Mouse (Mus musculus) kidney, postnatal 25 days (tissue): ENCODE measurements around the gene Extl1.
"Not testable (repeated sequence)": the region's sequence is repeated elsewhere in the genome, so short reads cannot be mapped to it uniquely, and the experiment has no call there.

ENCODE experiments used
- DNase-seq, 2 experiments: peaks; one replicate each; pipeline ENCODE4 v3.0.0; 2021; ENCODE audit warnings: mixed read lengths in 2 of 2

The Extl1 gene

DNA sequence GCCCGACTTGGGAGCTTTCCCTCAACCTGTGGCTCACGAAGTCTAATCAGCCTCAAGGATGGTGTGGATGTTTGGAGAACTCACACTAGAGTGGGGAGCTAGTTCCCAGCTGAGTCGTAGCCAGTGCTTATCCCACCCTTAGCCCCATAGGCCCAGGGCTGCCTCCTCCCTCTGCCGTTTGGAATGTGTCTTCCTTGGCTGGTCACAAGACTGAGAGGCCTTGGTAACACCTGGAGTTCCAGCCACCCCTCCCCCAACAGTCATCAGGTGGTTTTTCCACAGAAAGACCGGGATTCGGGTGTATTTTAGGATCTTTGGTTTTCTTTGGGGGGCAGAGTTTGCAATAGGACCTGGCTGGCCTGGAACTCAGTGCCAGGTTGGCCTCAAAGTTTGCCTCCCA is 33.0 kb downstream of the Extl1 start:
- DNase-seq: peak; percentile 42 to 63

DNA sequence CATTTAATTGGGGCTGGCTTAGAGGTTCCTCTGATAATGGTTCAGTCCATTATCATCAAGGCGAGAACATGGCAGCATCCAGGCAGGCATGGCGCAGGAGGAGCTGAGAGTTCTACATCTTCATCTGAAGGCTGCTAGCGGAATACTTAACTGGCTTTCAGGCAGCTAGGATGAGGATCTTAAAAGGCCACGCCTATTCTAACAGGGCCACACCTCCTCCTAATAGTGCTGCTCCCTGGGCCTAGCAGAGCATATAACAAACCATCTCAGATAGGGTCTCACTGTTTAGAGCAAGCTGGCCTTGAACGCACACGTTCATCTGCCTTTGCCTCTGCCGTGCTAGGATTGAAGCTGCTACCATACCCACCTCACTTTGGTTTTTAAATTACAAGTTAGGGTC is 33.8 kb downstream of the Extl1 start:
- DNase-seq: no peak

DNA sequence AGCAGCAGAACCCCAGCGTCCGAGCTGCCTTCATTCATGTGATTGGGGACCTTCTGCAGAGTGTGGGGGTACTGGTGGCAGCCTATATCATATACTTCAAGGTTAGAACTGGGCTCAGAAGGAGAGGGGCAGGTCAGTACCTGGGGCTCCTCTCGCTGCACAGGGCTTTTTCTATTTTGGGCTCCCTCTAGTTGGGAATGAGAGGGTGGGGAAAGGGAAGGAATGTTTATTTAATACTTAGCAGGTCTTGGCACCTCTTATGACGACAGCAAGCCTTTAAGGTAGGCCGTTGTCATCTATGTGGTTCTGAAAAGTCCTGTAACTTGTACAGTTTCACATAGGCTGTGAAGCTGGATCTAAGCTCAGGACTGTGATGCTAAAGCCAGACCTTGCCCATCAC is 35.1 kb downstream of the Extl1 start:
- no peak for DNase-seq

DNA sequence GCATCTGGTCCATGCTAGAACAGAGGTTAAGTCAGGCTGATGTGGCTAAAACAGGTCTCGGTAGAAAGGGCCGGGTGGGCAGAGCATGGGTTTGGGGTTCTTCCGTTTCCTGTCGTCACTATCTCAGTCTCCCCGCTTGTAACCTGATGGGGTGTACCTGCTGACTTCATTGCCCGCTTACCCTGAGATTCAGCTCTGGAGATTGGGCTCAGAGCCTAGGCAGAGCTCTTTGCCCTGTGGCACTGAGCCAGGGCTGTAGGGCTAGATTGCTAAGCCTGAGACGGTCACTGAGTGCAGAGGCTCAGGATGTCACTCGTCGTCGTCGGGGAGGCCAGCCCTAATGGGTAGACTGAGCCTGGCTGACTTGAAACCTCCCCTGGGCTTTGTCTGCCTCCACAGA is 35.6 kb downstream of the Extl1 start:
- peak; percentile 86 to 92 for DNase-seq

- DNase-seq: peak in 1 of 2 experiments; percentile 61
Observed at GRCm38 (mm10) chr4:134345802-134346201, 37.8 kb downstream of the Extl1 start.

- no peak for DNase-seq
Observed at GRCm38 (mm10) chr4:134344620-134345019, 39.0 kb downstream of the Extl1 start.

DNA sequence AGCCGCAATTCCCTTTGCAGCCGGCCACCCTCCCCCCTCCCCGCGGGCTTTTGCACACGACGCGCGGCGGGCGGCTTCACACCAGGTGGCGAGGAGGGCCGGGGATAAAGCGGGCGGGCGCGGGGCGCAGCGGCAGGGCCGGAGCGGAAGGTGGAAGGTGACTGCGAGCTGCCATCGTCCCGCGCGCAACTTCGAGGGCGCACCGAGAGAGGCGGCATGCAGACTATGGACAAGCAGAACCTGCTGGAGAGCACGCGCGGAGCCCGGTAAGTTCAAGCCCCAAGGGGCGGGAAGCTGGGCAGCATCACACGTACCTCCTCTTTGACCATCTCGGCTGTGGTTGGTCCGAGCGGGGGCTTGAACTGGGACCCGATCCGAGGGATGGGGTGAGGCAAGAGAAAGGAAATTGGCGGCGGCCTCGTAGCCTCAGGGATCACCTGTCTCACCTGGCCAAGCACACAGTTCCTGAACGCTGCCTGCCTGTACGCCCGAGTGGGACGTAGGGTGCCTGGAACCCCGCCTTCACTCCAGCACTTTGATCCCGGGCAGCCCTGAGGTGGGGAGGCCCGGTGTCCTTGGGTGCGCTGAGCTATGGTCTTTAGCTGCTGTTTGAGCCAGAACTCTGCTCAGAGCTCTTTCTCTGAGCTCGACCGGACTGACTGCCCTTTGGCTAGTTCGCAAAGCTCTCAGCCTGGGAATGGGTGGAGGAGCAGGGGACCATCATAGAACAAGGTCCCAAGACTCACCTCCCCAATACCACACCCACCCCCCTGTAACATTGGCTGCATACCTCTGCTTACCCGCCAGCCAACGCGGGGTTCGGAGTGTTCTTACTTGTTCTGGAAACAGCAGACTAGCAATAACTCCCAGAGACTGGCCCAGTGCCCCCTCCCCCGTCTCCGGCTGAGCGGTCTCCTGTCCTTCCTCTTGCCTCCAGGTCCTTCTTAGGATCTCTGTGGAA is 40.3 kb downstream of the Extl1 start, which contains the start of gene Slc30a2:
TSS of gene Slc30a2 (plus strand) at position 111 of the 961 bp plus-strand sequence.
- DNase-seq: peak; percentile 65 to 90

- DNase-seq: no peak
Observed at GRCm38 (mm10) chr4:134342213-134342779, 41.4 kb downstream of the Extl1 start.

DNA sequence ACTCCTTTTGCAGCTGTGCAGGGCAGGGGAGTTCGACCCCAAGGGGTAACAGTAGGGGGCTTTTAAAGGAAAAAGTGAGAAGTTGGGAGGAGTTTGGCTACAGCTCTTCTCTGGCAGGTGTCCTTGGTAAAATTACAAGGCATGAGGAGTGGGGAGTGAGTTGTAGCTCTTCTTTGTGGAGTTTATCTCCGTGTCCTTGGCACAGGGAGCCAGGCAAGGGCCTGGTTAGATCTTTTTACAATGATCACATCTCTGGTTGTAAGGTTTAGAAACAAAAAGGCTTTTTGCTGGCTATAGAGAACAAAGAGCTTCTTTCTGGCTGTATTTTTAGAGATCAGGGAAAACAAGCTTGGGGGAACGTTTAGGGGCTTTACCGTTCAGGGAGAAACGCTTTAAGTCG is 42.4 kb downstream of the Extl1 start:
- DNase-seq: not testable (repeated sequence)

DNA sequence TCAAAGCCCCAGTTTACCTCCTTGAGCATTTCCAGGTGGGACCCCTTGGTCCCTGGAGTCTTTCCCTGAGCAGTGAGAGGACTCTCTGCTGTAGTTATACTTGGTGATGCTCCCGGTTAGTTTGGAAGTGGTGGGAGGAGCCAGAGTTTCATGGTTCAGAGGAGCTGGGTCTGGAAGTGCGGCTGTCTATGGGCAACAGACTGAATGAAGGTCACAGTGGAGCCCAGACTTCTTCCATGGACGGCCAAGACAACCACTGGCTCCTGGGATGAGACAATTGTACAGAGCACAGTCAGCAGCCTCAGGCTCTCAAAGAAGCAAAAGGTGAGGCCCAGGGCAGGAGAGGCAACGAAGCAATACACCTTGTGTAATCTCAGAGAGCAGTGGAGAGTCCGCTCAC is 53.4 kb downstream of the Extl1 start:
- DNase-seq: peak; percentile 71 to 88

GRCm38 (mm10) chr4:134328832-134329231 is 54.8 kb downstream of the Extl1 start:
- no peak for DNase-seq

DNA sequence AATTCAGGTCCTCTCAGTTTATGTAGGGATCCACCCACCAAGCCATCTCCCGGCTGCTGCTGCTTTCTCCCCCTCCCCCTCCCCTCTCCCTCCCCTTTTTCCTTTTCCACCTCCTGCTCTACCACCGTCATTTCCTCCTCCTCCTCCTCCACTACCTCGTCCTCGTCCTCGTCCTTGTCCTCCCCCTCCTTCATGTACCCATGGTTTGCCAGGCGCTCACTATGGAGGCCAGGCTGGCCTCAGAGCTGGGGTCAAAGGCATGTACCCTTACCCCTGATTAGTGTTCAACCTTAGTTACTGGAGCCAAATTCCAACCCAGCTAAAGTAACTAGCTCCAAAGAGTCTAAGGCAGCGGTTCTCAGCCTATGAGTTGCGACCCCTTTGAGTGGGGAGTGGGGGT is 55.5 kb downstream of the Extl1 start:
- DNase-seq: peak; percentile 33 to 84

- DNase-seq: peak; percentile 79 to 91
Observed at GRCm38 (mm10) chr4:134326859-134327530, 56.7 kb downstream of the Extl1 start.

DNA sequence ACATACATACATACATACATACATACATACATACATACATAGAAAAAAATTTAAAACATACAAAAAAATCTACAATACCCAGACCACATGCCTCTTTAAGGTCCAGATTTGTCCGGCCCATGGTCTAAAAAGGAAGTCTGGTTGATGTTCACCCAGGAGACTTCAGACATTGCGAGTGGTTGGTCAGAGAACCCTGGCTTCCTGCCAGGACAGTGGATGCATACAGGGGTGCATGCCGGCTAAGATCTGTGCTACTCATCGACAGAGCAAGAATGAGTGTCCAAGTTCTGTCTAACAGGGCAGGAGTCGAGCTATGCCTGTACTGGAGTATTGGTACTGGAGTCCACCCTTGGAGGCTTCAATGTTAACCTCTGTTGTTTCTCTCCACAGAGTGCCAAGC is 59.0 kb downstream of the Extl1 start:
- peak; percentile 91 to 94 for DNase-seq

DNA sequence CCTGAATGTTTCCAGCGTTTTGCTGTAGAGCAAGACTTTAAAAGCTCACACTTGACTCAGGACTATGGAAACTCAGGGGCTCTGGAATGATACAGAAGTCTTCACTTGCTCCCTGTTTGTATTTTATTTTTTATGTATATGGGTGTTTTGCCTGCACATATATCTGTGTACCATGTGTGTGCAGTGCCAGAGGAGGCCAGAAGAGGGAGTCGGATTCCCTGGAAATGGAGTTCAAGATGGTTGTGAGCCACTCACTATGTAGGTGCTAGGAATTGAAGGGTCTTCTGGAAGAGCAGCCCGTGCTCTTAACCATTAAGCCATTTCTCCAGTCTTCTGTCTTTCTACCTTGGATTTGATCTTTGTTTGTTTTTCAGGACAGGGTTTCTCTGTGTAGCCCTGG is 62.1 kb downstream of the Extl1 start:
- peak in 1 of 2 experiments; percentile 35 for DNase-seq

- no peak for DNase-seq
Observed at GRCm38 (mm10) chr4:134319674-134320073, 64.0 kb downstream of the Extl1 start.

DNA sequence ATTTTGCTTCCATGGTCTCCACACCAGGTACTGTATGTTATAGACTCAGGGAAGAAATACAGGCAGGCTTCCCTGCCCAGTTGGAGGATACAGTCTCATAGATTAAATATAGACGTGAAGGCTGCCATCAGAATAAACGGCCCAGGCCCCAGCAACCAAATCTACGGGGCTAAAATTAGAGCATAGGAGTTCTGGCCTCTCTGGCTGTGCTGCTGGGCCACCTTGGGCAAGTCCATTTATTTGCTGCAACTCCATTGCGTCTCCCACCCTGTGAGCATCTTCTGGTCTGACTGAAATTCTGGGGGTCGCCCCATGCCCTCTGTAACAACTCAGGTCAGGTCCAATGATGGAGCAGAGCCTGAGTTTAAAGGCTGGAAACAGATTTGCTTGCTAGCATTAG is 64.6 kb downstream of the Extl1 start:
- no peak for DNase-seq

DNA sequence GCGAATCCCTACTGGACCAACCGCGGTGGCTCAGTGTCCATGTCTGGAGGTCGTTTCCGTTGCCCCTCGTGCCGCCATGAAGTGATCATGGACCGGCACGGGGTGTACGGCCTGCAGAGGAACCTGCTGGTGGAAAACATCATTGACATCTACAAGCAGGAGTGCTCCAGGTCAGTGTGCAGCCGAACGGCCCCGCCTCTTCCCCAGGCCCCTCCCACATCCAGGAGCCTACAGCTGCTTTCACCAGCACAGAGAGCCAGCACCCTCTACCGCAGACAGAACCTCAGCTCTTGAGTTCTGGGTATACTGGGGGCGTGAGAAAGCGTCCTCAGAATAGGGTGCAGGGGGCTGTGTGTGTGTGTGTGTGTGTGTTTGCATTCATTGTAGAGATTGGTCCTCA is 67.3 kb downstream of the Extl1 start:
- peak; percentile 53 to 65 for DNase-seq

GRCm38 (mm10) chr4:134315470-134315869 is 68.2 kb downstream of the Extl1 start:
- no peak for DNase-seq

DNA sequence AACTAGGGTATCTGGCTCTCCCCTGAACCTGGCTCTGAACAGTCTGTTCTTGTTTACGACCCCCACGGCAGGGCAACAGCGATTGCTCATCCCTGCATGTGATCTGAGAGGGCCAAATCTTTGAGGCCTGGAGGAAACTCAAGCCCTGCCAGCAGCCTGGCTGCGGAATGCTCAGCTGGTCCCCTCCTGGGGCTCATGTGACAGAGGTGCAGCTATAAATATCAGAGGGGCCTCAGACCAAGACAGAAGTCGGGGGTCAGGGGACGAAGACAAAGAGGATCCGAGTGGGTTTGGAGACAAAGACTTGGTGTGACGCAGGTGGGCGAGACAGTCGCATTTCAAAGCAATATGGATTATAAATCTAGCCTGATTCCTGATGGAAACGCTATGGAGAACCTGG is 68.8 kb downstream of the Extl1 start, which contains the start of gene Trim63:
TSS of gene Trim63 (plus strand) at position 245 of the 400 bp plus-strand sequence.
- no peak for DNase-seq

DNA sequence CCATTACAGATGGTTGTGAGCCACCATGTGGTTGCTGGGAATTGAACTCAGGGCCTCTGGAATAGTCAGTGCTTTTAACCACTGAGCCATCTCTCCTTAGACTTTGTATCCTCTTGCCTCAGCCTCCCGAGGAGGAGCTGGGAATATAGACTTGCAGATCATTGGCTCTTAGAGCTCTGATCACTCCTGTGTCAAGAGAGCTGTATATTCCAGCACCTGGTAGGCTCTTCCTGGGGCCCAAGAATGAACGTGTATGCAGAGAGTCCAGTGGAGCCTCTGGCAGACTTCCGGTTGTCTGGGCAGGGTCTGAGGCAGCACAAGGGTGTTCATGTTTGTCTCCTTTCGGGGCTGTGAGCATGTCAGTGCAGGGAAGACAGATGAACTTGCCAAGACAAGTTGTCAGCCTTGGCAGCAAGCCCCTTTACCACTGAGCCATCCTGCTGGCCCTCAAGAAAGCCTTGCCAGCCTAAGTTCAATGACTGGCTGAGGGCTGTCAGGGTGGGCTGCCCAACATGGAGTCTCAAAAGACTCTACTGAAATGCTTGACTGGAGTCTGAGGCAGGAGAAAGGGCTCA is 69.5 kb downstream of the Extl1 start:
- DNase-seq: no peak

DNA sequence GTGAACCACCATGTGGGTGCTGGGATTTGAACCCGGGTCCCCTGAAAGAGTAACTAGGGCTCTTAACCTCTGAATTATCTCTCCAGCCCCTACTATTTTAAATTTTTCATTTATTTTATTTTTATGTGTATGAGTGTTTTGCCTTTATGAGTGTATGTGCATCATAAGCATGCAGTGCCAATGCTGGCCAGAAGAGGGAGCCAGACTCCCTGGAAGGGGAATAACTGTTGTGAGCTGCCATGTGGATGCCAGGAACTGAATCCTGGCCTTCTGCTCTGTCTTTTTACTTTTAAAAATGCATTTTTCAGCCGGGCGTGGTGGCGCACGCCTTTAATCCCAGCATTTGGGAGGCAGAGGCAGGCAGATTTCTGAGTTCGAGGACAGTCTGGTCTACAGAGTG is 70.7 kb downstream of the Extl1 start:
- DNase-seq: peak in 1 of 2 experiments; percentile 30

GRCm38 (mm10) chr4:134312341-134312740 is 71.3 kb downstream of the Extl1 start:
- DNase-seq: no peak
